Mouse (Mus musculus) erythroblast, embryonic 14.5 days (primary cell): ENCODE data around the gene Cbl.

Experiments
- GATA1 ChIP-seq: IDR thresholded peaks from 2 replicates; pipeline ENCODE4 v1.6.1; 2012; ENCODE audit warnings: low read length, inconsistent platforms, mixed read lengths
- TAL1 ChIP-seq: IDR thresholded peaks from 3 replicates; pipeline ENCODE4 v1.6.1; 2012; ENCODE audit warnings: low read length, inconsistent platforms, mixed read lengths

DNA sequence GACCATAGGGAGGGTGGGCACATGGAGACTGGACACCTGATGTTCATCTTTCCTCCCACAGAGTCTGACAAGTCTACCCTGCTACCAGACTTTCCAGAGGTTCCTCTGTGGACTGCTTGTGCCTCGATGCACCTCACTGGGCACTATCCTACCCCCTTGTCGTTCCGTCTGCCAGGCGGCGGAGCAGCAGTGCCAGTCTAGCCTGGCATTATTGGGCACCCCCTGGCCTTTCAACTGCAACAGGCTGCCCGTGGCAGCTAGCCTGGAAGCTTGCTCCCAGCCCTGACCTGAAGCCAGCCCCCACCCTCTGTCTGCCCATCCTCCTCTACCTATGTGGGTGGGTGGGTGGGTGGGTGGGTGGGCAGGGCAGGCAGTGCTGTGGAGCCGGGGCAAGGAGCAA lies 127.7 kb downstream of the Cbl start:
- TF ChIP-seq GATA1 (no peak), TAL1 (no peak)
